Mouse (Mus musculus): ENCODE measurements around the gene Tmcc2.

- TF ChIP-seq CTCF (IDR thresholded peaks at IDR 0.05) = no peak
- TF ChIP-seq EP300 (IDR thresholded peaks at IDR 0.05) = no peak
These were observed 19.6 kb upstream of the Tmcc2 start for GRCm38 (mm10) chr1:132410657-132411056.

Measured in lung, postnatal 0 days (tissue).